In the genomic region with DNA sequence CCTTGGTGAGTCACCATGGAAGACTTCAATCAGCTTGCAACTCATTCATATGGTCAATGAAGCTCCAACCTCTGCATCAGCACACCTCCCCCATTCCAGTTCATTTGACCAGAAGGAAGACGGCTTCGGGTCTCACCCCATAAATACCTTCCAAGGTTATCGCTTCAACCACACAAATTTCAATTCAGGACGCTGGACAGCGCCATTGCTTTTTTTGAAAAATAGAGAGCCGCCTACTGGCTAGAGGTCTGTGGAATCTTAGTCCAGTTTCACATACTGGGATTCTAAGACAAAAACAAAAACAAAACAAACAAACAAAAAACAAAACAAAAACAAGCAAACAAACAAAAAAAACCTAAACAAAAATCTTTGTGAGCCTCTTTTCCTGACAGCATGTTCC, we compare ENCODE assay signal across 12 mouse cellular contexts. TPM values are rescaled to one million over a fixed set of nuclear protein-coding genes. Genes with fewer than 3 reads are reported as not detected.
DNase-seq lines count a peak whose midpoint lies in the region; ATAC-seq and TF ChIP-seq lines count a peak whose summit lies in the region.
"Had no signal": no experiment of that assay in that cellular context is flagged by ENCODE, and none has a peak within 500 bp of the region (broad histone marks: within the 10 kb centered on the region; RNA-seq: fewer than 3 reads in every experiment).

No protein-coding gene starts in this region.

- no peak overlapping the region for H3K4me3 ChIP-seq in intestine, postnatal 0 days (ENCODE audit: low read depth, low read length)
- H3K4me3 ChIP-seq in intestine, embryonic 16.5 days (ENCODE audit: low read length), result no peak overlapping the region
- no peak overlapping the region for H3K4me3 ChIP-seq in forebrain, postnatal 0 days (ENCODE audit: low read depth, low read length)

- no peaks in the 10 kb centered on the region for H3K36me3 ChIP-seq in intestine, postnatal 0 days (ENCODE audit: control insufficient read depth, insufficient read depth)
- no peaks in the 10 kb centered on the region for H3K36me3 ChIP-seq in intestine, embryonic 16.5 days (ENCODE audit: control insufficient read depth, insufficient read depth, low read length)
- H3K36me3 ChIP-seq in forebrain, postnatal 0 days (ENCODE audit: insufficient read depth), result no peaks in the 10 kb centered on the region

- no peak for ATAC-seq in intestine, postnatal 0 days
- no peak for ATAC-seq in intestine, embryonic 16.5 days
- no peak for ATAC-seq in forebrain, postnatal 0 days
- ATAC-seq in monocyte, adult 5-6 weeks (replicated peaks; ENCODE audit: insufficient number of reproducible peaks, low FRiP score, low TSS enrichment, poor library complexity, severe bottlenecking), result no peak
- ATAC-seq: midbrain, embryonic 16.5 days had no signal

- WGBS in intestine, postnatal 0 days, result 13% methylated on average over 6 of the region's 6 CpGs
- 15% methylated on average over 6 of the region's 6 CpGs for WGBS in intestine, embryonic 16.5 days
- 28% methylated on average over 6 of the region's 6 CpGs for WGBS in forebrain, postnatal 0 days

- H3K27ac ChIP-seq in intestine, postnatal 0 days (ENCODE audit: low read depth, low read length), result no peak overlapping the region
- no peak overlapping the region for H3K27ac ChIP-seq in intestine, embryonic 16.5 days (ENCODE audit: low read length)
- H3K27ac ChIP-seq in forebrain, postnatal 0 days (ENCODE audit: low read depth, low read length), result no peak overlapping the region

- no peak overlapping the region for H3K4me2 ChIP-seq in intestine, postnatal 0 days (replicated peaks; ENCODE audit: low read depth)
- no peak overlapping the region for H3K4me2 ChIP-seq in intestine, embryonic 16.5 days (ENCODE audit: low read depth, low read length)
- no peak overlapping the region for H3K4me2 ChIP-seq in forebrain, postnatal 0 days (ENCODE audit: low read depth)

- peak; percentile 45 for TF ChIP-seq CTCF in intestine, postnatal 0 days (IDR thresholded peaks at IDR 0.05; ENCODE audit: low read depth)
- TF ChIP-seq CTCF in forebrain, postnatal 0 days (IDR thresholded peaks at IDR 0.05; ENCODE audit: low read depth), result no peak

- H3K27me3 ChIP-seq in intestine, postnatal 0 days (replicated peaks; ENCODE audit: control insufficient read depth, insufficient read depth, low read length), result no peaks in the 10 kb centered on the region
- H3K27me3 ChIP-seq in intestine, embryonic 16.5 days (replicated peaks; ENCODE audit: control insufficient read depth, insufficient read depth, low read length), result no peaks in the 10 kb centered on the region
- H3K27me3 ChIP-seq in forebrain, postnatal 0 days (ENCODE audit: insufficient read depth, low read length), result no peaks in the 10 kb centered on the region

- no peaks in the 10 kb centered on the region for H3K9me3 ChIP-seq in intestine, postnatal 0 days (ENCODE audit: control insufficient read depth)
- H3K9me3 ChIP-seq in intestine, embryonic 16.5 days (ENCODE audit: control insufficient read depth, low read length), result no peaks in the 10 kb centered on the region
- H3K9me3 ChIP-seq in forebrain, postnatal 0 days (ENCODE audit: low read length), result no peaks in the 10 kb centered on the region

- H3K9ac ChIP-seq in intestine, postnatal 0 days (ENCODE audit: low read depth, low read length), result no peak overlapping the region
- no peak overlapping the region for H3K9ac ChIP-seq in intestine, embryonic 16.5 days (ENCODE audit: low read depth, low read length)
- no peak overlapping the region for H3K9ac ChIP-seq in forebrain, postnatal 0 days

- DNase-seq in urinary bladder, postnatal 25 days (ENCODE audit: low spot score), result peak; percentile 10
- DNase-seq in urinary bladder, adult 18-20 months (ENCODE audit: low spot score in 2 of 2), result no peak
- DNase-seq in embryo, embryonic 9.5 days (ENCODE audit: extremely low spot score), result peak; percentile 51
- no peak for DNase-seq in forebrain, postnatal 0 days
- DNase-seq: cerebellum, adult 9-10 months; kidney, adult 2 months; right cerebral cortex, postnatal 25 days; thymus, postnatal 25 days had no signal

- H3K4me1 ChIP-seq in intestine, postnatal 0 days (replicated peaks; ENCODE audit: control insufficient read depth, insufficient read depth, low read length), result no peaks in the 10 kb centered on the region
- no peaks in the 10 kb centered on the region for H3K4me1 ChIP-seq in intestine, embryonic 16.5 days (ENCODE audit: control insufficient read depth, insufficient read depth, low read length)
- no peaks in the 10 kb centered on the region for H3K4me1 ChIP-seq in forebrain, postnatal 0 days (ENCODE audit: insufficient read depth)

RNA-seq across cellular contexts. Expression of gene Kcnmb2, which starts 39.2 kb away (rescaled TPM):
- polyA plus RNA-seq in intestine, postnatal 0 days (2015; fragmentation: Nextera tagmentation; extraction: Ambion mirVana), result 0.40 and 0.51 TPM in 2 replicates
- 0.75 and 0.88 TPM in 2 replicates for polyA plus RNA-seq in intestine, embryonic 16.5 days (2015; fragmentation: Nextera tagmentation; extraction: Ambion mirVana)
- 7.0 and 7.9 TPM in 2 replicates for total RNA-seq in forebrain, postnatal 0 days (2014; rRNA removed)
- 5.9 and 9.8 TPM in 2 replicates for polyA plus RNA-seq in forebrain, postnatal 0 days (2015; fragmentation: Nextera tagmentation; extraction: Ambion mirVana)
- not detected in 3 replicates for total RNA-seq in monocyte, adult 5-6 weeks (2017)

Comparison
In these comparisons a context has a peak if more than half of its experiments do, and no peak if none do; other contexts are left out.
1. DNase-seq: peak in urinary bladder, postnatal 25 days (single experiment) and embryo, embryonic 9.5 days (single experiment); none in urinary bladder, adult 18-20 months (0 of 2) and forebrain, postnatal 0 days (single experiment).